Mouse (Mus musculus) right cerebral cortex, postnatal 4 days (tissue): Measurements from ENCODE around the gene Hsd17b6.
"Not testable (repeated sequence)": the region's sequence is repeated elsewhere in the genome, so short reads cannot be mapped to it uniquely, and the experiment has no call there.

Experiments
- DNase-seq: peaks from one replicate; pipeline ENCODE4 v3.0.0-alpha.2; 2022

Gene Hsd17b6

DNA sequence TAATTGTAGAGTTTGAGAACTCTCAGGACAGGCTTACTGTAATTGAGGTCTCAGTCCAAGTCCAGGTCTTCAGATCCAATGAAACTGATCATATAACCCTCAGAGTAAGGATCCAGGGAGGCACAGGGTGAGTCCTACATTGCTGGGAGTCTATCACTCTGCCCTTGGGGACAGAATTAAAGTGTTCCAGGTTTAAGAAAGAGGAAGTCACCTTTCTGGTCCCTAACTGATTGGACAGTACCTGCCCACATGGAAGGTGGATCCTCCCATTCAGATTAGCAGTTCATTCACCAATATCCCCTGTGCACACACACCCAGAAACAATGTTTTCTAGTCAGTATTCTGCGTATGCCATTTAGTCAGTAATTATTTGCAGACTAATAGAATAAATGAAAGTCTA lies at the start of gene Hsd17b6:
Hsd17b6 (minus strand) TSS at position 166 of the 400 bp plus-strand sequence.
- DNase-seq, result no peak

DNA sequence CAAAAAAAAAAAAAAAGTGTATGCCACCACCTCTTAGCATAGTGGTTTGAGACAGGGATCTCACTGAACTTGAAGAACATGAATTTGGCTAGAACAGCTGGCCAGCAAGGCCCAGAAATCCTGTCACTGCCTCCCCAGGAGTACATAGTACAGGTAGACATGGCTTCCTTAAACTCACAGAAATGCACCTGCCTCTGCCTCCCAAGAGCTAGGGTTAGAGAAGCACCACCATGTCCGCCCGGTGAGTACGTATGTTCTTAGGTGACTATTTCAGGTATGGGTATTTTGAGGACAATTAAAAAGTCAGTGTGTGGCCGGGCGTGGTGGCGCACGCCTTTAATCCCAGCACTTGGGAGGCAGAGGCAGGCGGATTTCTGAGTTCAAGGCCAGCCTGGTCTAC lies 45.6 kb upstream of the Hsd17b6 start:
- DNase-seq, result no peak

DNA sequence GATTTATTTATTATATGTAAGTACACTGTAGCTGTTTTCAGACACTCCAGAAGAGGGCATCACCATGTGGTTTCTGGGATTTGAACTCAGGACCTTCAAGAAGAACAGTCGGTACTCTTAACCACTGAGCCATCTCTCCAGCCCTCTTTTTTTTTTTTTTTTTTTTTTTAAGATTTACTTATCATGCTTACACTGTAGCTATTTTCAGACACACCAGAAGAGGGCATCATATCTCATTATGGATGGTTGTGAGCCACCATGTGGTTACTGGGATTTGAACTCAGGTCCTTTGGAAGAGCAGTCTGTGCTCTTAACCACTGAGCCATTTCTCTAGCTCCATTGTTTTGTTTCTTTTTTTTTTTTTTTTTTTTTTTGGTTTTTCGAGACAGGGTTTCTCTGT lies 44.7 kb upstream of the Hsd17b6 start:
- not testable (repeated sequence) for DNase-seq

DNA sequence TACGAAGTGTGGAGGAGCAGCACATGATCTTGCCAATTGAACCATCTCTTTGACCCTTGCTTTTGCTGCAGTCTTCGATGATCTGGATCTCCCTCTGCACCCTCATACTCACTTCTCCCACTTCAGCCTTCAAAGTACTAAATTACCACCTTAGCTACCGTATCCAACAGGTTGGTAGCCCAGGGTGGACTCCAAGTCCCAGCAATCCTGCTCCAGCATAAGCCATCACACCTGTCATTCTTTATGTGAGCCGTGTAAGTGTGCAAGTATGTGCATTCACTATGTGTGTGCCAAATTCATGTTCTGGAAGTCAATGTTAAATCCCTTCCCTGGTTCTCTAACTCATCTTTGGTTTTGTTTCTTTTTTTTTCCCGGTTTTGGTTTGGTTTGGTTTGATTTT lies 44.2 kb upstream of the Hsd17b6 start:
- DNase-seq, result no peak

DNA sequence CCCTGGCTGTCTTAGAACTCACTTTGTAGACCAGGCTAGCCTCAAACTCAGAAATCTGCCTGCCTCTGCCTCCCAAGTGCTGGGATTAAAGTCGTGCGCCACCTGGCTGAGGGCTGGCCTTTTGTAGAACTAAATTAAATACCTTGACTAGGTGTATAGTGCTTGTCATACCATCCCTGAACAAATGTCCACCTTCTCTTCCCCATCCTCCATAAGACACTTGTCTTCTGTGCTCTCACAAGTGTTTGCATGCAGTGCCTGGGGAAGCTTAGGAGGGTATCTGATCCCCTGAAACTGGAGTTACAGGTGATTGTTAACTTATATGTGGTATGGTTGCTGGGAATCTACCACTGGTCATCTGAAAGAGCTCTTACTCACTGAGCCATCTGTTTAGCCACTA lies 42.9 kb upstream of the Hsd17b6 start:
- no peak for DNase-seq

DNA sequence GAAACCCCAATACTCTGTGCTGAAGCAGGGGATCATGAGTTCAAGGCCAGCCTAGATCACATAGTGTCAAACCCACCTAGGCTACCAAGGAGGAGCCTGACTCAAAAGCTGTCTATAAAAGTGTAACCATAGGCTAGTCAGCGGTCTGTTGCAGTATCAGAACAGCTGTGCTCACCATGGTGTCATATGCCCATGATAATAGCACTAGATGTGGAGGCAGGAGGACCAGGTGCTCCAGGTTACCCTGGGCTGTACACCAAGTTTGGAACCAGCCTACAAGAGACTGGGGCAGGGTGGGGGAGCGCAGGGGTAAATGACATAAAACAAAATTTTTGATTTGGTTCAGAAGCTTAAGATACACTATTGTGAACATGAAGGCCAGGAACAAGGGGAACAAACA lies 42.3 kb upstream of the Hsd17b6 start:
- DNase-seq, result no peak

DNA sequence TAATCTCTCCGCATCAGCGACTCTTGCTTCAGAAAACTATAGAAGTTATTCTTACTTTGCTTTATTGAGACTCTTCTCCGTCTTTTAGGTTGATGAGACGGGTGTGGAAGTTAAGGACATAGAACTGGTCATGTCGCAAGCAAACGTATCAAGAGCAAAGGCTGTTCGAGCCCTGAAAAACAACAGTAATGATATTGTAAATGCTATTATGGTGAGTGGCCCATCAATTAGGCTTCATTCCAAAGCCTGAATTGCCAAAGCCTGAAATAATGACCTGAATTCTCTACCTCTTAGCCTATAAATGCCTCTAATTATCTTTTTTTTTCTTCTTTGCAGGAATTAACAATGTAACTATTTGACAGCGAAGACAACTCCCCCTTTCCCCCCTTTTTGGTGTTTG lies 40.7 kb upstream of the Hsd17b6 start:
- no peak for DNase-seq

DNA sequence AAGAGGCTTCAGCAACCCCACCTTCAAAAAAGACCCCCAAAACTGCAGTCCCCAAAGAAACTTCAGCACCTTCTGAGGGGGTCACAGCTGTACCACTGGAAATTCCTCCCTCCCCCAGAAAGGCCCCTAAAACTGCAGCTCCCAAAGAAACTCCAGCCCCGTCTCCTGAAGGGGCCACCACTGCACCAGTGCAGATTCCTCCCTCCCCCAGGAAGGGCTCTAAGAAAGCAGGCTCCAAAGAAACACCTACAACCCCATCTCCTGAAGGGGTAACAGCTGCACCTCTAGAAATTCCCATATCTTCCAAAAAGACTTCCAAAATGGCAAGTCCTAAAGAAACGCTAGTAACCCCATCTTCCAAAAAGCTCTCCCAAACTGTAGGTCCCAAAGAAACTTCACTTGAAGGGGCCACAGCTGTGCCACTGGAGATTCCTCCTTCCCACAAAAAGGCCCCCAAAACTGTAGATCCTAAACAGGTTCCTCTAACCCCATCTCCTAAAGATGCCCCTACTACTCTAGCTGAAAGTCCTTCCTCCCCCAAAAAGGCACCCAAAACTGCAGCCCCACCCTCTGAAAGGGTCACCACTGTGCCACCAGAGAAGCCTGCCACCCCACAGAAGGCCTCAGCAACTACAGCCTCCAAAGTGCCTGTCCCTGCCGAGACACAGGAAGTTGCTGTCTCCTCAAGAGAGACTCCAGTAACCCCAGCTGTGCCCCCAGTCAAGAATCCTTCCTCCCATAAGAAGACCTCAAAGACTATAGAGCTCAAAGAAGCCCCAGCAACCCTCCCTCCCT lies 35.8 kb upstream of the Hsd17b6 start:
- DNase-seq, result no peak

DNA sequence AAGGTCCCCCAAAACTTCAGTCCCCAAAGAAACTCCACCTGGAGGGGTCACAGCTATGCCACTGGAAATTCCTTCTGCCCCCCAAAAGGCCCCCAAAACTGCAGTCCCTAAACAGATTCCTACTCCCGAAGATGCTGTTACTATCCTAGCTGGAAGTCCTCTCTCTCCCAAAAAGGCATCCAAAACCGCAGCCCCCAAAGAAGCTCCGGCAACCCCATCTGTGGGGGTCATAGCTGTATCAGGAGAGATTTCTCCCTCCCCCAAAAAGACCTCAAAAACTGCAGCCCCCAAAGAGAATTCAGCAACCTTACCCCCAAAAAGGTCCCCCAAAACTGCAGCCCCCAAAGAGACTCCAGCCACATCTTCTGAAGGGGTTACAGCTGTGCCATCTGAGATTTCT lies 35.1 kb upstream of the Hsd17b6 start:
- no peak for DNase-seq

DNA sequence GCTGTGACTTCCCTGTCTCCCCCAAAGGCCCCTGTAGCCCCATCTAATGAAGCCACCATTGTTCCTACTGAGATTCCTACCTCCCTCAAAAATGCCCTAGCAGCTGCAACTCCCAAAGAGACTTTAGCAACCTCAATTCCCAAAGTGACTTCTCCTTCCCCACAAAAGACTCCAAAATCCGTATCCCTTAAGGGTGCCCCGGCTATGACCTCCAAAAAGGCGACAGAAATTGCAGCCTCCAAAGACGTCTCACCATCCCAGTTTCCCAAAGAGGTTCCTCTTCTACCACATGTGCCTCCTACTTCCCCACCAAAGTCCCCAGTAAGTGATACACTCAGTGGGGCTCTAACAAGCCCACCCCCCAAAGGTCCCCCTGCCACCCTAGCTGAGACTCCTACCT lies 34.2 kb upstream of the Hsd17b6 start:
- no peak for DNase-seq

DNA sequence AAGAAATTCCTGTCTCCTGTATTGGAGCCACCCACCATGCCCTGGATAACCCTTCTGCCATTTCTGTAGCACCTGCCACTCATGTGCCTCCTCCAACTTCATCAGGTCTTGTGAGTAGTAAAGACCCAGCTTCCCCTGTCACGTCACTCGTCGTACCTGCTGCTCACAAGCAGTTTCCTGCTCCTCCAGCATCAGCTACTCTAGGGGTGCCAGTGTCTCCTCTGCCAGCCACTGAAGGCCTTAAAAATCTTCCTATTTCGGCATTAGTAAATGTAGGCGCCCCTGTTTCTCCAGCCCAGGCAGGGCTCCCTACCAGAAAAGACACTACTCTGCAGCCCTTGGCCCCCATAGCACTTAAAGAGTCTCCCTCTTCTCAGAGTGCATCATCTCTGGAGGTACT lies 32.9 kb upstream of the Hsd17b6 start:
- no peak for DNase-seq

DNA sequence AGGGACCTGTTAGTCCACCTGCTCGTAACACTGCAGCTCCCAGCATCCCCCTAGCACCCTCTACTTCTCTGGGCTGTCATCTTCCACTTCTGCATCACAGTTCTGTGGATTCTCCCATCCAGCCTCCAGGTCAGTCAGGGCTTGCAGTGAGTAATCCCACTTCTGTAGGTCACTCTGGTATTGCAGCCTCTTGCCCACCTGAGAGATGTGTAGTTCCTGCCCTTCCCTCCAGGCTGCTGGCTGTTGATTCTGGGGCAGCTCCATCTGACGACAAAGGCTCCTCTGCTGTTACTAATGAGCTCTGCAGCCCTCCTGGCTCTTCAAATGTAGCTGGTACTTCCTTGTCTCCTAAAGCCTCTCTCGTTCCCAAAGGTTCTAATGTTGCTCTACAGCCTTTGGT lies 32.4 kb upstream of the Hsd17b6 start:
- no peak for DNase-seq

DNA sequence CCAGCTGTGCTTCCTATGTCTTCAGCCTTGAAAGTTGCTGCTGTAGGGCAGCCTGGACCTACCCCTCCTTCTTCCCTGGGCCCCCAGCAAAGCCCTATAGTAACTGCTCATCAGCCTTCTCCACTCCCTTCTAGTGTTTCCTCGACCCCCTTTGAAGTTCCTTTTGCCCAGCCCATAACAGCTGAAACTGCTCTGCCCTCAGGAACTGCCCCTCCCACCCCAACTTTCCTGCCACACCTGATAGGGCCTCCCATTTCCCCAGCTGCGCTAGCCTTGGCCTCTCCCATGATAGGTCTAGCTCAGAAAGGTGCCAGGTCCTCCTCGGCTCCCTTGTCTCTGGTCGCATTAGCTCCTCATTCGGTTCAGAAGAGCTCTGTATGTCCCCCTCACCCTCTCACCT lies 31.8 kb upstream of the Hsd17b6 start:
- no peak for DNase-seq

DNA sequence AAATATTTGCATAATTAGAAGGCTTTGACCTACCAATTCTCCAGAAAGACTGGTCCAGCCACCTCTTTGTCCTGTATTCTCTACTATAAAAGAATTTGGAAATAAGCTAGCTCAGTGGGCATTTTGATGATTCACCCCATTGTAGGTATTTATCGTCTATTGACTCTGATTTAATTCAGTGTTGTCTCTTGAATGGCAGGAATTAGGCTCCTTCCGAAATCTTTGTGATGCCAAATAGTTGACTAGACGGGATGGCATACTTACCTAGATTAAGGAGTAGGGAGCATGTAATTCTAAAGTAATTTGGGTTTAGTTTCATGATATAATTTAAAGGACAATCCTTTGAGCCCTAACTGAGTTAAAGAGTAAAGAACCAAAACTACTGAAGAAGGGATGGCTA lies 30.5 kb upstream of the Hsd17b6 start:
- DNase-seq, result no peak

DNA sequence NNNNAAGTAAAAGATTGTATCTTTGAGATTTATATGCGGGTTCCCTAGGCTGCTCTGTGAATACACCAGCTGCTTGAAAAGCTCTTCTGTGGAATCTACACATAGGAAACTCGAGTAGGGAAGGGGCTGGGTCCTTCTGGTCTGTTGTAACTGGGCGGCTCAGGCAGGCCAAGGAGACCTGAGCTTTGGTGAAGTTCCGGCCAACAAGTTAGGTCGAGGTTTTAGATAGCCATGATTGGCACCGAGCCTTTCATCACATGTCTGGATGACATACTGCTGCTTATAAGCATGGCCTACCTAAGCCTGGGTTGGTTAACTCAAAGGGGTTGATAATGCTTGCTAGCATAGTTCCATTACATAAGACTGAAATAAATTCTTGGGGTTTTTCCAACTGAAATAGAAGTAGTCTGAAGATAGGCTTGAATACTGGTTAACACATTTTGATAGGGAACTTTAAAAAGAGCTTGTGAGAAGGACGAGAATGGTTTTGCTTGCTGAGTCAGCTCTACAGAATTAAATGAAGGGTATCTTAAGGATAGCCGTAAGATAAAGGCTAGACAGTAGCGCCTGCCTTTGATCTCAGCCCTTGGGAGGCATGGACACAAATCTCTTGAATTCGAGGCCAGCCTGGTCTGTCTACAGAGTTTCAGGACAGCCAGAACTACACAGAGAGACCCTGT lies 29.5 kb upstream of the Hsd17b6 start:
- no peak for DNase-seq

DNA sequence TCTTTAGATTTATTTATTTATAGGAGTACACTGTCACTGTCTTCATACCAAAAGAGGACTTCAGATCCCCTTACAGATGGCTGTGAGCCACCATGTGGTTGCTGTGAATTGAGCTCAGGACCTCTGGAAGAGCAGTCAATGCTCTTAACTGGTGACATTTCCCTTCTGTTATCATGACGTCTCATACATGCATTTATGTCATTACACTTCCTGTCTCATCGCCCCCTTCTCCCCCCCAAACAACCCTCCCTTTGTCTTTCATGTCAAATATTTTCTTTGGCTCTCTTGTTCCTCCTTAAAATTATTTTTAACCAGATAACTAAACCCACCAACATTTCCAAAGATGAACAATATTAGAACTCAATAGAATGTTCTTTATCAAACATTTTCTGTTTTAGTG lies 23.4 kb upstream of the Hsd17b6 start:
- no peak for DNase-seq

DNA sequence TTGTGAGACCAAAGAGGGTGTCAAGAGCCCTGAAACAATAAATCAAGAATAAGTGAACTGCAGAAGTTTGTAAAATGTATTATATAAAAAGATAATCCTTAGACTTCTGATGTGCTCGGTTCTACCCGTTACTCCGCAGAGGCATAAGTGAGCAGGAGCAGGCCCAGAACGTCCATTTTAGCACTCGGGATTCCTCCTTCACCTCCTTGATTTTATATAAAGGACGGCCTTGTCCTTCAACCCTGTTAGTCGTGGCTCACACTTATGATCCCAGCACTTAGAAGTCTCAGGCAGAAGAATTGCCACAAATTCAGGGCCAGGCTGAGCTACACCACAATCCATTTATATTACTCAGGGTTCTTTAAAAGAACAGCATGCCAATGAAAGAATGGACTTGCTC lies 22.5 kb upstream of the Hsd17b6 start:
- no peak for DNase-seq

DNA sequence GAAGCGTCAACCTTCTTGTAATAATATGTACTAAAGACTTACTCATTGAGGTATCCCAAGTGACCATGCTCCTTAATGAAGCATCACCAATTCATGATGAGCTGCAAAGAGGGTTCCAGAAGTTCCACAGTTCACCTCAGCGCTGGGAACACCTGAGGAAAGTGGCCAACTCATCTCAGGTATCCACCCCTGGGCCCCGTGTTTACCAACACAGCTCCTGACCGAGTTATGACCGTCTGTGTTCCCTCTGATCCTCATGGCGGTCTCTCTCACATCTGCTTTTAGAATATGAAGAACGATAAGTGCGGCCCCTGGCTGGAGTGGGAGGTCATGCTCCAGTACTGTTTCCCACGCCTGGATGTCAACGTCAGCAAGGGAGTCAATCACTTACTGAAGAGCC lies 16.1 kb upstream of the Hsd17b6 start:
- DNase-seq, result no peak

DNA sequence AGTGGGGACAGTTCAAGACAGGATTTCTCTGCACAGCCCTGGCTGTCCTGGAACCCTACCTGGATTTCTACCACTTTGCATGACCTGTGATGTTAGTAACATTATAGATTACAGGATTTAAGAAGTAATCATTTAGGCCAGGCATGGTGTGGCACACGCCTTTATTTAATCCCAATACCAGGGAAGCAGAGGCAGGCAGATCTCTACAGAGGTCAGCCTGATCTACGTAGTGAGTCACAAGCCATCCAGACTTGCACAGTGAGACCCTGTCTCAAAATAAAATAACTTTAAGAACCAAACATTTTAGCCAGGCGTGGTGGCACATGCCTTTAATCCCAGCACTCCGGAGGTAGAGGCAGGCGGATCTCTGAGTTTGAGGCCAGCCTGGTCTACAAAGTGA lies 14.8 kb upstream of the Hsd17b6 start:
- DNase-seq, result no peak

DNA sequence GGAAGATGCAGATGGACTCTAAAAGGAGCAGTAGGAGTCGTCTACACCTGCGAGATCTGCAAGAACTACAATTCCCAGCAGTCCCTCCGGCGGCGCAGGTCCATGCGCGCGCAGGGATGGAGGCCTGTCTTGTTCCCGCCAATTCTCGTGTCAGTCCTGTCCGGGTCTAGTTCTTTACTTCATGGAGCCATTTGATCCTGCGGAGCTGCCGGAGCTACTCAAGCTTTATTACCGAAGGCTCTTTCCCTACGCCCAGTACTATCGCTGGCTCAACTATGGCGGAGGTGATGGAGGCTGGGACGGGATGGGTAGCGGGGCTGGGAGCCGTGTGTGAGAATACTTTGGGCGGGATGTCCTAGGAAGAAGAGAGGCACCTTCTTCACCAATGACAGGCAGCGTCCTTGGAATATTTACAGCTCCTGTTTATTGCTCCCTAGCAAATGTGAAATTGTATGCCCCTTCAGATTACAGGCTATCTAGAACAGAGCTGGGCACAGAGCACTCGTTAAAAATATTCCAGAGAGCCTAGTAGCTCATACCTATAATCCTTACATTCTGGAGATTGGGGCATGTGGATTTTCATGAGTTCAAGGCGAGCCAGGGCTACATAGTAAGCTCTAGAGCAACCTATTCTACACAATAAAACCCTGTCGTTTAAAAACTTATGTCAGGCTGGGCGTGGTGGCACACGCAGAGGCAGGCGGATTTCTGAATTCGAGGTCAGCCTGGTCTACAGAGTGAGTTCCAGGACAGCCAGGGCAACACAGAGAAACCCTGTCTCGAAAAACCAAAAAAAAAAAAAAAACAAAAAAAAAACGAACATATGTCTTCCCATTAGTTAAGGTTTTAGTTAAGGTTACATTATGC lies 7.9 kb upstream of the Hsd17b6 start, which contains the start of gene Prim1:
Prim1 (plus strand) TSS at position 101 of the 867 bp plus-strand sequence.
- peak; percentile 79 for DNase-seq

DNA sequence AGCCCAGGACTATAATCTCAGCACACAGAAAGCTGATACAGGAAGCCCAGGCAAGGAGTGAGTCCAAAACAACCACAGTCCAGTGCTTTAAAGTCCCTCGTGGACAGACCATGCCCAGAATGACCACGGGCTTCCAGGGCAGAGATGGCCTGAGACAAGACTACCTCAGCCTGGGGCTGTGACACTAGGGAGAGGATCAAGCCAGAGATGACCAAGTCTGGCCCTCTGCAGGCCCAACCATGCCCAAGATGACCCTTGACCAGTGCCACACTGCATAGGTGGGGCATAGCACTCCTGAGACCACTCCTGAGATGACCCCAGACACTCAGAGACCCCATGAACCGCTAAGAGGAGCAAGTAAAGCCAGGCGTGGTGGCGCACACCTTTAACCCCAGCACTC lies 2.3 kb upstream of the Hsd17b6 start:
- no peak for DNase-seq

DNA sequence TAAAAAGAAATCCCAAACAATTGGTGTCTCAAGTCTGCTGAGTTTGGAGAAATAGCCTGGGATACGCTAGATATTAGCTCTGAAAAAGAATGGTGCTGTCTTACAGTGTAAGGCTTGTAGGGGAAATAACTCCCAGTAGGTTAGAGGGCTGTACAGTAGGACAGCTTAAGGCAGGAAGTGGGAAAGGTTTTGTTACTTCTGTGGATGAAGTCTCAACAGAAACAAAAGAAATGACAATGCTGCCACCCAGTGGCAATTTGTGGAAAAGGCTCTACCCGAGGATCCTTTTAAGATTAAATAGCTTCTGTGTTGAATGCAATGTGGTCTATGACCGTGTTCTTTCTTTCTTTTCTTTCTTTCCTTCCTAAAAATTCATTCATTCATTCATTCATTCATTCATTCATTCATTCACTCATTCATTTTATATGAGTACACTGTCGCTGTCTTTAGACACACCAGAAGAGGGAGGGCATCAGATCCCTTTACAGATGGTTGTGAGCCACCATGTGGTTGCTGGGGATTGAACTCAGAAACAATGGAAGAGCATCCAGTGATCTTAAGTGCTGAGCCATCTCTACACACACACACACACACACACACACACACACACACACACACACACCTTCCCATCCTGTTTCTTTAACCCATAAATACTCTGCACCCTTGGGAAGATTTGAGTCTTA lies 937 bp upstream of the Hsd17b6 start:
- peak; percentile 79 for DNase-seq

DNA sequence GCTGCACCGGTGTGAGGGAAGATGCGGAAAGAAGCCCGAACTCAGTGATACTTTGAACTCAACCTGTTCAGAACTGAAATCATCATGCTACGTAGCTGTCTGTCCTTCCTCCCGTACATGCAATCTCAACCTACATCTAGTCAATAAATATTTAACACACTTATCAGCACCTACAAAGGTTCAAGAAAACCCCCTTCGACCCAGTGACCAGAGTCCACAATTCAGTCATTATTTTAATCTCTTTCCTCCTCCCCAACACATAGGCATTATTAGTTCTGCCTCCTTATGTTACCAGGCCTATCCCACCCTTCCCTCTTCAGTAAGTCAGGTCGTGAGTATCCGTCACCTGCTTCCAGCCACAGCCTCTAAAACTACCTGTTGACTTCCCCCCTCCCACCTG lies 1.9 kb downstream of the Hsd17b6 start:
- no peak for DNase-seq
